In the genomic region with DNA sequence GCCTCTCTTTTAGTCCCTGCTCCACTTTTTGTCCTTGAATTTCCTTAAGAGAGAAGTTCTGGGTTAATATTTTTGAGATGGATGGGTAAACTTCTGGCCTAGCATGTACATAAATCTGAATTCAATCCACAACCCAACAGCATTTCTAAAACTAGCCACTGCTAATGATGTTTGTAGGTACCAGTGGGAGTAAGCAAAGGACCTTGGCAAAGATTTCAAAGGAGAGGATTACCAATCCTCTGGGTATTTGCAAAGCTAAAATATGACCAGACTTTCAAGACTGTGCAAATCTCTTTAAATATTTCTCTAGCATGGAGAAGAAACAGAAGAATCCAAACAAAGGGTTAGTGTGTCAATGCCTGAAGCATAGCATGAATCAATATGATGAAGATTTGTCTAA, we compare ENCODE assay signal across 42 mouse cellular contexts. TPM values are rescaled to one million over a fixed set of nuclear protein-coding genes. Genes with fewer than 3 reads are reported as not detected.
"Had no signal": no experiment of that assay in that cellular context is flagged by ENCODE, and none has a peak within 500 bp of the region (broad histone marks: within the 10 kb centered on the region; RNA-seq: fewer than 3 reads in every experiment).

TSS of gene Olfr1262 (plus strand) at position 301 of the 400 bp plus-strand sequence.

- DNase-seq: heart, postnatal 10 days; heart, postnatal 14 days; heart, postnatal 36 days; heart, postnatal 4 days; kidney, adult 11 months; kidney, adult 18-20 months; kidney, adult 2 months; kidney, adult 8-10 months; kidney, adult 9 months; kidney, postnatal 10 days; kidney, postnatal 14 days; kidney, postnatal 25 days; kidney, postnatal 36 days; kidney, postnatal 4 days; layer of hippocampus, adult 9-11 months; layer of hippocampus, postnatal 36 days had no signal

RNA-seq across cellular contexts. Expression of gene Olfr1262, which starts in this region (rescaled TPM):
- polyA plus RNA-seq: heart, embryonic 10.5 days; heart, embryonic 11.5 days; heart, embryonic 12.5 days; heart, embryonic 13.5 days; heart, embryonic 14.5 days; heart, embryonic 15.5 days; heart, embryonic 16.5 days; heart, postnatal 0 days; hindbrain, embryonic 10.5 days; hindbrain, embryonic 11.5 days; hindbrain, embryonic 12.5 days; hindbrain, embryonic 13.5 days; hindbrain, embryonic 14.5 days; hindbrain, embryonic 15.5 days; hindbrain, embryonic 16.5 days; hindbrain, postnatal 0 days; inflammation-experienced regulatory T-cells, adult 6 months; intestine, embryonic 14.5 days; intestine, embryonic 15.5 days; intestine, embryonic 16.5 days; intestine, postnatal 0 days; kidney, adult 2 months; kidney, embryonic 14.5 days; kidney, embryonic 15.5 days; kidney, embryonic 16.5 days; kidney, postnatal 0 days; large intestine, adult 2 months had no signal
